Mouse (Mus musculus) limb, embryonic 15.5 days (tissue): Measurements from ENCODE around the gene Rac2. TPM values are rescaled to one million over a fixed set of nuclear protein-coding genes. Genes with fewer than 3 reads are reported as not detected.

Experiments used
- ATAC-seq: fragments of 200-750 bp; cut with Nextera tagmentation; 2 replicates; pipeline ENCODE4 v1.8.0; 2017; ENCODE audit warnings: low read depth, moderate TSS enrichment; ENCODE audit not compliant: insufficient number of reproducible peaks, low FRiP score, low TSS enrichment
- H3K27ac ChIP-seq: fragments of 300-500 bp; sonication (generic); 2 replicates; pipeline ENCODE4 v1.5.1; 2015; ENCODE audit warnings: moderate library complexity, mild to moderate bottlenecking, inconsistent platforms
- H3K27me3 ChIP-seq: fragments of 300-500 bp; sonication (generic); 2 replicates; pipeline ENCODE4 v1.6.1; 2015; ENCODE audit warnings: inconsistent platforms
- H3K36me3 ChIP-seq: fragments of 300-500 bp; sonication (generic); 2 replicates; pipeline ENCODE4 v1.6.1; 2015; ENCODE audit warnings: inconsistent platforms
- H3K4me1 ChIP-seq: fragments of 300-500 bp; sonication (generic); 2 replicates; pipeline ENCODE4 v1.6.1; 2015; ENCODE audit warnings: inconsistent platforms
- H3K4me2 ChIP-seq: fragments of 300-500 bp; sonication (generic); 2 replicates; pipeline ENCODE4 v1.6.1; 2015; ENCODE audit warnings: mild to moderate bottlenecking, inconsistent platforms
- H3K4me3 ChIP-seq: fragments of 300-500 bp; sonication (generic); 2 replicates; pipeline ENCODE4 v1.5.1; 2015; ENCODE audit warnings: mild to moderate bottlenecking, inconsistent platforms
- H3K9ac ChIP-seq: fragments of 300-500 bp; sonication (generic); 2 replicates; pipeline ENCODE4 v1.6.1; 2015; ENCODE audit warnings: inconsistent platforms
- H3K9me3 ChIP-seq: fragments of 300-500 bp; sonication (generic); 2 replicates; pipeline ENCODE4 v1.6.1; 2016; ENCODE audit warnings: inconsistent platforms
- WGBS: fragments of 180-500 bp; shearing (Covaris S2); methylation state at CpG from one replicate; pipeline ENCODE4 v1.1.7; 2015; 5-methylcytosine and 5-hydroxymethylcytosine counted together
- polyA plus RNA-seq: library from polyadenylated mRNA; unstranded; fragments of >200 nt; fragmentation: Nextera tagmentation; extraction: Ambion mirVana; gene quantifications from 2 replicates; pipeline ENCODE4 v1.2.1, GENCODE M21; 2015

Rac2 gene
- polyA plus RNA-seq, 1 experiment from 2014 or later = 37.0 TPM

DNA sequence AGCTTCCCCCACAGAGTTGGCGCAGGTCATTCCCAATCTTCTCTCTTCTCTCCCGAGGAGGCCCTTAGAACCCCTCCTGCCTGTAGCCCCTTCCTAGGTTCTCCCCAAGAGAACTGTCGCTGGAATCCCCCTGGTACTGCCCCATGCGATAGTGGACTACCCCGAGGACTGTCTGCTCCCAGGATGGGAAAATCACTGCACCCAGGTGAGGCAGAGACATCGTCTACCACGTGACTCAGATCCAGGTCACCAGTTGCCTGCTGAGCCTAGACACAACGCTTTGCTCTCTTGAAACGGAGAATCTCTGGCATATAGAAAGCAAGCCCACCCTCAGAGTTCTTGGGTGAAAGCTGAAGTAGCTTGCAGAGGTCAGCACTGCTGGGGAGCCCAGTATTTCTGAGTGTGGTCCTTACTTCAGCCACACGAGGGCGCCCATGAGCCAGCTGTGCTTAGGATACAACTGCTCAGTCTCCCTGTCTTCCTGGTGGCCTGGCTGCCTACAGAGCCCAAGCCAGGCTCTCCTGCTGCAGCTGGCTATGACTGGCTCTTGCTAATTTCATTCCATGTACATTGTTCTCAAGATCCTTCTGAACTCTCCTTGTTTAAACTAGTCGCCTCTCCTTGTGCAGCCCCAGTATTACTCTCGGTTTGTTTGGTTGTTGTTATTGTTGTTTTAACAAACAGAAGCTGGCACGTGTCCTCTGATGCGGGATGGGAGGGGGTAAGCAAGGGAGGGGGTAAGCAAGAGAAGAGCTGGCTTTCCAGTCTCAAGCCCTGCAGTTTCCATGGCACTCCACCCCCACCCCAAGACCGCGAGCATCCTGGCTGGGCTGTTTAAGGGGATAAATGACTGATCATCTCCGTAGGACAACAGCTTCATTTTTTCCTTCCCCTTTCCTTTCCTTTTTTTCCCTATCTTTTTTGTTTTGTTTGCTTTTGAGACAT, 14.7 kb upstream of the Rac2 start:
- Histone ChIP-seq H3K9ac (no peak overlapping the region), H3K36me3 (no peaks in the 10 kb centered on the region), H3K4me3 (no peak overlapping the region), H3K27ac (no peak overlapping the region), H3K4me2 (no peak overlapping the region), H3K9me3 (no peaks in the 10 kb centered on the region), H3K27me3 (0 out of 2 replicates have a peak, but pooled peaks cover 8% of the 10 kb centered on the region), H3K4me1 (no peaks in the 10 kb centered on the region)
- peak; percentile 79; the same call in 1 of the 2 replicates for ATAC-seq
- WGBS = 53% methylated on average over 18 of the region's 18 CpGs

DNA sequence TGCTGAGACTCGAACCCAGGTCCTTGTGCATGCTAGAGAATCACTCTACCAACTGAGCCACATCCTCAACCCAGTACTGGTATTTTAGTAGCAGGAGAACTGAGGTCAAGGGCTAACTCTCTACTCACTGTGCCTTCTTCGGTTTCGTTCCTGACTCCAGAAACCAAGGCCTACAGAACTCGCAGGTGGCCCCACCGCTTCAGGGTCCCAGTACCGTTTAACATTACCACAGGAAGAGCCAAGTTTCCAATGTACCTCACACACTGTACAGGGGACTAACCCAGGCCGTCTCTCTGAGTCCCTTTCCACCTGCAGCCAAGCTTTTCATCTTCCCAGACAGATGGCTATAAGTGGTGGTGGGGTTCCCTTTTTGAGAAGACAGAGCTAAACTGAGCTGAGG, 12.8 kb upstream of the Rac2 start:
- Histone ChIP-seq H3K36me3 (no peaks in the 10 kb centered on the region), H3K4me3 (no peak overlapping the region), H3K4me1 (peaks cover 15% of the 10 kb centered on the region), H3K4me2 (no peak overlapping the region), H3K9me3 (no peaks in the 10 kb centered on the region), H3K27me3 (0 out of 2 replicates have a peak, but pooled peaks cover 8% of the 10 kb centered on the region), H3K9ac (no peak overlapping the region), H3K27ac (no peak overlapping the region)
- ATAC-seq = no peak
- 85% methylated on average over 7 of the region's 7 CpGs for WGBS

DNA sequence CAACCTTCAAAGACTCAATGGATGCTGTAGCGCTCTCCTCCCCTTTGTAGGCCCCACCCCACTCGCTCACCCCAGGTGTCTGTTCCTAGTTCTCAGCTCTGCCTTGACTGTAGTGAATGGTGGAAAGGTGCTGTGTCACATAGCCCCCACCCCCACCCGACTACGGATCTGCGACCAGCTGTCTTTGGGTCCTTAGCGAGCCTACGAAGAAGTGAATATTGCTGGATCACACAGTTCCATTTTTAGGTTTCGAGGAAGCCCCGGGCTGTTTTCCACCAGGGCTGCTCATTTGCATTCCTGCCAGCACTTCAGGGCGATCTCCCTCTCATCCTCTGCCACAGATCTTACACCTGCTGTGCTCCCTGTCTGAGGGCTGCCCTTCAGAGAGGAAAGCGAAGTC, 10.8 kb upstream of the Rac2 start:
- 16% methylated on average over 11 of the region's 11 CpGs for WGBS
- Histone ChIP-seq H3K4me3 (no peak overlapping the region), H3K27ac (no peak overlapping the region), H3K4me2 (no peak overlapping the region), H3K36me3 (no peaks in the 10 kb centered on the region), H3K9me3 (no peaks in the 10 kb centered on the region), H3K27me3 (0 out of 2 replicates have a peak, but pooled peaks cover 8% of the 10 kb centered on the region), H3K4me1 (peaks cover 21% of the 10 kb centered on the region), H3K9ac (no peak overlapping the region)
- no peak for ATAC-seq

DNA sequence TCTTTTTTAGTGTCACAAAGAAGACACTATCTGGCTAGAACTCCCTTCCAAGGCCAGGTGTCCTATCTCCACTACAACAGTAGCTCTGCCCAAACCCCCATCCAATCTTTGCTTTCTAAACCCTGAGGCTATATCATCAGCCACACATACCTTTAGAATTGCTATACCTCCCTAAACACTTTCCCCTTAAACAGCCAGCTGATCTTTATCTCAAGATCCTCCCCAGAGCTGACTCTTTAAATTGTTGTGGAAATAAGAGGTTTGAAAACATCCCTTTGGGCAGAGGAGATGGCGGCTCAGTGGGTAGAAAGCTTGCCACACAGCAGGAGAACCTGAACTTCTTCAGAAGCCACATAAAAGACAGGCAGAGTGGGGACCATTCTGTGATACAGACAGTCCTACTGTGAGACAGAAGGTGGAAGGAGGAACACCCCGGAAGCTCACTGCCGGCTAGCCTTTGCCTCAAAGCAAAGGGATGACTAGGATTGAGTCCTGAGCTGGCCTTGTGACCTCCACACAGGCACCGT, 3.8 kb upstream of the Rac2 start:
- 40% methylated on average over 4 of the region's 4 CpGs for WGBS
- Histone ChIP-seq H3K4me3 (no peak overlapping the region), H3K9me3 (no peaks in the 10 kb centered on the region), H3K36me3 (no peaks in the 10 kb centered on the region), H3K4me1 (peaks cover 13% of the 10 kb centered on the region), H3K9ac (no peak overlapping the region), H3K27ac (no peak overlapping the region), H3K4me2 (no peak overlapping the region), H3K27me3 (0 out of 2 replicates have a peak, but pooled peaks cover 6% of the 10 kb centered on the region)
- ATAC-seq = no peak

DNA sequence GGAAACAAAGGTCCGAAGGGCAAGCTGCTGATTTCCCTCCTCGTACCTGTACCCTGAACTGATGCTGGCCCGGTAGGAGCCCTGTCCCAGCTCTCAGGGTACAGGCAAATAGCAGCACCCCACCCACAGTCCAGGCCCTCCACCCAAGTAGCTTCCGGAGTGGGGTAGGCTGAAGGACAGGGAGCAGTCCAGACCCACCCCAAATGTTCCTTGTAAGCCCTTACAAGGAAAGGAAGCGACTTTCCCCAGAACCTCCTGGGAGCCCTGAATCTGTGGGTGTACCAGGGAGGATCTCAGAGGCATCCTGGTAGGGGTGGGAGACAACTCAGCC, 348 bp downstream of the Rac2 start:
- H3K27me3 ChIP-seq = 0 out of 2 replicates have a peak, but pooled peaks cover 3% of the 10 kb centered on the region
- no peak for ATAC-seq
- H3K36me3 ChIP-seq = no peaks in the 10 kb centered on the region
- no peaks in the 10 kb centered on the region for H3K9me3 ChIP-seq
- WGBS = 88% methylated on average over 5 of the region's 5 CpGs
- no peaks in the 10 kb centered on the region for H3K4me1 ChIP-seq
- no peak overlapping the region for H3K27ac ChIP-seq
- H3K9ac ChIP-seq = no peak overlapping the region
- no peak overlapping the region for H3K4me3 ChIP-seq
- no peak overlapping the region for H3K4me2 ChIP-seq

DNA sequence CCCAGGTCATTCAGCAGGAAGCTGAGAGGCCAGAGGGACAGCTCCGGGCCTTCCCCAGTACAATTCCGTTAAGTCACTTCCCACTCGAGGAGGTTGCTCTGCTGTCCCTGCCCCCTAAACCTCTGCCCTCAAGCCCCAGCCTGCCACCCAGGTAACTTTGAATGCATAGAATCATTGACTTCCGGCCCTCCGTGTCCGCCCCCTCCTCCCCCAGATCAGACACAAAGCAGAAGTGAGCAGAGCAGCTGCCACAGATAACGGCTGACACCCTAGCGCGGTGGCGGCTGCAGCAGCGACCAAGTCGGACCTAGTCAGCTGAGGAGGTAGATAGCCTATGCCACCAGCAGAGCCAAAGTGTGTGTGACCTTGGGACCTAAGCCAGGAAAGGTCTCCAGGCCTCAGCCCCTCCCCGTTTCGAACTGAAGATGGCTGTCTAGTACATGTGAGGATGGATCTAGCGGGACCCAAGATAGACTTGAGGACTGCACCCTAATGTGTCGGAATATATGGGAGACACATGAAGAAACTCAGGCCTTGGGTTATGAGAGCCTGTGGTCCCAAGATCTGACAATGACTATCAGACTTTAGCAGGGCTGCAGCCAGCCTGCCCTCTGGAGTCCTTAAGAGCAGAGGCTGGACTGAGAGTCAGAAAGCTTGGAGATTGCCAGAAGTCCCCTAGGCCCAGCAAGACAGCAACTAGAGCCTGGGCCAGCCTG, 871 bp downstream of the Rac2 start:
- no peak for ATAC-seq
- Histone ChIP-seq H3K9ac (no peak overlapping the region), H3K27ac (no peak overlapping the region), H3K9me3 (no peaks in the 10 kb centered on the region), H3K4me1 (no peaks in the 10 kb centered on the region), H3K27me3 (0 out of 2 replicates have a peak, but pooled peaks cover 3% of the 10 kb centered on the region), H3K36me3 (no peaks in the 10 kb centered on the region), H3K4me2 (no peak overlapping the region), H3K4me3 (no peak overlapping the region)
- 61% methylated on average over 16 of the region's 16 CpGs for WGBS

DNA sequence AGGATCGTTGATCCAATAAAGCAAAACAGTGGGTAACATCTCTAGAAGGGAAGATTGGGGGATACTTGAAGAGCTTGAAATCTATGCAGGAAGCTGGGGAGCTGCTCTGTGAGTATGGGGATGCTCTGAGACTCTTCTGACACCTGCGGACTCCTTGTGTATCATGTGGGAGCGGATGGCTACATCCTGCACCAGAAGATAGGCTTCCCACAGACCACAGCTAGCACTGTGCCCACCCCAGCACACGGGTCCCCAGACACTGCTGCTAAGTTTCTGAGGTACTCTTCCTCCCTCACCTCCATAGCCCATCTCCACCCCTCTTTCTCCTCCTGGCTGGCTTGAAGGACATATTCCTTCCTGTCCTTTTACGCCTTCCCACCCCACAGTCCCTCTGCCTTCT, 2.4 kb downstream of the Rac2 start:
- no peaks in the 10 kb centered on the region for H3K9me3 ChIP-seq
- no peak overlapping the region for H3K4me3 ChIP-seq
- H3K4me1 ChIP-seq = no peaks in the 10 kb centered on the region
- H3K27ac ChIP-seq = no peak overlapping the region
- 85% methylated on average over 5 of the region's 5 CpGs for WGBS
- H3K27me3 ChIP-seq = 0 out of 2 replicates have a peak, but pooled peaks cover 3% of the 10 kb centered on the region
- H3K9ac ChIP-seq = no peak overlapping the region
- ATAC-seq = no peak
- H3K36me3 ChIP-seq = no peaks in the 10 kb centered on the region
- no peak overlapping the region for H3K4me2 ChIP-seq

DNA sequence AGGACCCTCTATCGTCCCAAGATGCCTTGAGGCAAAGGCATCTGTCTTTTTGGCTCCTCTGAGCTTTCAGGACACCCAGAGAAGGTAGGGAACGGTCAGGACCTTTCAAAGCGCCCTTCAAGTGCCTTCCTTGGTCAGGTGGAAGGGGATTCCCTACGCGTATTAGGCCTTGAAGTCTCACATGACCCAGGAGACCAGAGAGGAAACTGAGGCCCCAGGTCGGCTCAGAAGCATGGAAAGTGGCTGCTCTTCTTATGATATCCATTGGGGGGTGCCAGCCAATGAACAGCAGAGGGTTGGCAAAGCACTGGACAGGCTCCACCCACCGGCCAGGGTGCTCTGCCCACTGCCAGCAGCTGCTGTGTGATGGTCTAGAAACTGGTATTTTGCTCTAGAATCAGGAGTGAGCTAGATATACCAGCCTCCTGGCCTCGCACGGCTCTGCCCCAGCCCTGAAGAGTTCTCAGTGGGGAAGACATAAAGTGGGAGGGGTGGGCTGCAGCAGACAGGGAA, 4.9 kb downstream of the Rac2 start:
- Histone ChIP-seq H3K27me3 (0 out of 2 replicates have a peak, but pooled peaks cover 3% of the 10 kb centered on the region), H3K27ac (no peak overlapping the region), H3K4me2 (no peak overlapping the region), H3K9ac (no peak overlapping the region), H3K4me1 (no peaks in the 10 kb centered on the region), H3K4me3 (no peak overlapping the region), H3K9me3 (no peaks in the 10 kb centered on the region), H3K36me3 (no peaks in the 10 kb centered on the region)
- WGBS = 71% methylated on average over 9 of the region's 9 CpGs
- ATAC-seq = no peak

DNA sequence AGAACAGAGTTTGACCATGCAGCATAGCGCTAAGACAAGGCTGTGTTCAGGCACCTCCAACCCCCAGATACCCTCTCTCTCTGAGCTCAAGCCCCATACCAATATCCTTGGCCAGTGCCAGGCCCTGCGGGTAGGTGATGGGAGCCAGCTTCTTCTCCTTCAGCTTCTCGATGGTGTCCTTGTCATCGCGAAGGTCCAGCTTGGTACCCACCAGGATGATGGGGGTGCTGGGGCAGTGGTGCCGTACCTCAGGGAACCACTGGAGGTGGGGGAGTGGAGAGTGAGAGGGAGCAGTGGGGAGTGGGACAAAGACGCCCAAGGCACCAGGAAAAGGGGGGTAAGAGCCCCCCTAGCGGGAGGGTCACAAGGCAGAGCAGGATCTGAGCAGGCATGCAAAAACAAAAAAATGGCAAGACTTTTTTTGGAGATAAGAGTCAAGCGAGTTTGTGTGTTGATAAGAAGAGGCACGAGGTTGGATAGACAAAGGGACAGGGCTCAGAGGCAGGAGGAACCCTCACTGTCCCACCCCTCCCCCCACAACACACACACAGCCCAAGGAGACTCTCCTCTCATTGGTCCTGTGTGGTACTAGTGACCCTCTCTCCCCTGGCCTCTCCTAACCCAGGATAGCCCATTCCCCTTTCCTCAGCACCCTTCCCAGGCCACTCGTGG, 7.7 kb downstream of the Rac2 start:
- WGBS = 69% methylated on average over 11 of the region's 11 CpGs
- Histone ChIP-seq H3K36me3 (no peaks in the 10 kb centered on the region), H3K27ac (no peak overlapping the region), H3K9ac (no peak overlapping the region), H3K4me3 (no peak overlapping the region), H3K4me1 (no peaks in the 10 kb centered on the region), H3K4me2 (no peak overlapping the region), H3K9me3 (no peaks in the 10 kb centered on the region), H3K27me3 (0 out of 2 replicates have a peak, but pooled peaks cover 3% of the 10 kb centered on the region)
- no peak for ATAC-seq

DNA sequence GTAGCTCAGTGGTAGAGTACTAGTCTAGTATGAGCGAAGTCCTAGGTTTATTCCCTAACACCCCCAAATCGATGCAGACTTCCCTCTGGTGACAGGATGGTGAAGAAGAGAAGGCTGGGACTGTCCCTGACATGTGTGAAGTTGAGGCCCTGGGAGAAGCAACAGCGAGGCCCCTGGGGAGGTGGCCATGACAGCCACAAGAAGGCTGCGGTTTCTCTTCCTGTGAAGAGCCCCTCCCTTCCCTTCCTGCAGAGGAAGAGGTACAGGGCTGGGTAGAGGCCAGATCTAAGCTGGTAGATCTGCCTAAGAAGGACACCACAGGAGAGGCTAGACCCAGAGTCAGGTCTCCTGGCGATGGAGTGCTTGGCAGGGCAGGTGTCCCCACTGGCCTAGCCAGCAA, 8.6 kb downstream of the Rac2 start:
- 0 out of 2 replicates have a peak, but pooled peaks cover 3% of the 10 kb centered on the region for H3K27me3 ChIP-seq
- no peak overlapping the region for H3K4me3 ChIP-seq
- 74% methylated on average over 5 of the region's 5 CpGs for WGBS
- no peaks in the 10 kb centered on the region for H3K9me3 ChIP-seq
- H3K4me2 ChIP-seq = no peak overlapping the region
- H3K36me3 ChIP-seq = no peaks in the 10 kb centered on the region
- no peaks in the 10 kb centered on the region for H3K4me1 ChIP-seq
- no peak overlapping the region for H3K27ac ChIP-seq
- ATAC-seq = no peak
- no peak overlapping the region for H3K9ac ChIP-seq

DNA sequence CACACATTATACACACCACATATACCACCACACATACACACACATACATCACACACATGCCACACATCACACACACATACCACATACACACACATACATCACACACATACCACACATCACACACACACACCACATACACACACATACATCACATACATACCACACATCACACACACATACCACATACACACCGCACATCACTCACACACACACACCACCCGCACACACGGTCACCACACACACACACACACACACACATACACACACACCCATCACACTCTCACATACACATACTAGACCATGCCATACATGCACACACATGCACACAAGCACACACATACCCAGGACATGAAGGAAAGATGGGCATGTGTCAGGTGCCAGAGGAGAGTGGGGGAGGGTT, 9.2 kb downstream of the Rac2 start:
- Histone ChIP-seq H3K4me1 (no peaks in the 10 kb centered on the region), H3K27me3 (0 out of 2 replicates have a peak, but pooled peaks cover 3% of the 10 kb centered on the region), H3K36me3 (no peaks in the 10 kb centered on the region), H3K27ac (no peak overlapping the region), H3K4me3 (no peak overlapping the region), H3K9me3 (no peaks in the 10 kb centered on the region), H3K9ac (no peak overlapping the region), H3K4me2 (no peak overlapping the region)
- 94% methylated on average over 3 of the region's 3 CpGs for WGBS
- no peak for ATAC-seq
